Mouse (Mus musculus): Measurements from ENCODE around the gene Kcnj11. TPM values are rescaled to one million over a fixed set of nuclear protein-coding genes. Genes with fewer than 3 reads are reported as not detected.

Gene Kcnj11
- polyA plus RNA-seq, 1 experiment from 2014 or later, result not detected

GRCm38 (mm10) chr7:46049981-46050380 is 50.6 kb downstream of the Kcnj11 start:
- 92% methylated on average over 7 of the region's 7 CpGs for WGBS
- no peaks in the 10 kb centered on the region for H3K4me1 ChIP-seq (replicated peaks; ENCODE audit: control insufficient read depth, insufficient read depth, low read length)
- H3K27me3 ChIP-seq (replicated peaks; ENCODE audit: control insufficient read depth, insufficient read depth, low read length), result no peaks in the 10 kb centered on the region
- peaks cover 44% of the 10 kb centered on the region for H3K36me3 ChIP-seq (ENCODE audit: control insufficient read depth, insufficient read depth, low read length)
- no peaks in the 10 kb centered on the region for H3K9me3 ChIP-seq (ENCODE audit: control insufficient read depth, low read length)
- H3K27ac ChIP-seq (ENCODE audit: low read depth, low read length), result no peak overlapping the region
- DNase-seq (ENCODE audit: low spot score) (no peak), ATAC-seq (replicated peaks; ENCODE audit: low FRiP score) (no peak)
- no peak overlapping the region for H3K4me2 ChIP-seq
- no peak overlapping the region for H3K4me3 ChIP-seq (ENCODE audit: low read depth, low read length)
- H3K9ac ChIP-seq (ENCODE audit: low read depth, low read length), result no peak overlapping the region

- Histone ChIP-seq H3K27ac (ENCODE audit: low read depth, low read length) (no peak overlapping the region), H3K9ac (ENCODE audit: low read depth, low read length) (no peak overlapping the region), H3K27me3 (replicated peaks; ENCODE audit: control insufficient read depth, insufficient read depth, low read length) (no peaks in the 10 kb centered on the region), H3K4me3 (ENCODE audit: low read depth, low read length) (no peak overlapping the region), H3K9me3 (ENCODE audit: control insufficient read depth, low read length) (no peaks in the 10 kb centered on the region), H3K4me2 (no peak overlapping the region), H3K4me1 (replicated peaks; ENCODE audit: control insufficient read depth, insufficient read depth, low read length) (no peaks in the 10 kb centered on the region), H3K36me3 (ENCODE audit: control insufficient read depth, insufficient read depth, low read length) (peaks cover 41% of the 10 kb centered on the region)
- no peak for DNase-seq (ENCODE audit: low spot score)
- no peak for ATAC-seq (replicated peaks; ENCODE audit: low FRiP score)
- 90% methylated on average over 13 of the region's 13 CpGs for WGBS
These were observed 52.5 kb downstream of the Kcnj11 start for GRCm38 (mm10) chr7:46047873-46048562.

- Histone ChIP-seq H3K4me3 (ENCODE audit: low read depth, low read length) (no peak overlapping the region), H3K9ac (ENCODE audit: low read depth, low read length) (no peak overlapping the region), H3K4me2 (no peak overlapping the region), H3K27ac (ENCODE audit: low read depth, low read length) (no peak overlapping the region), H3K9me3 (ENCODE audit: control insufficient read depth, low read length) (no peaks in the 10 kb centered on the region), H3K27me3 (replicated peaks; ENCODE audit: control insufficient read depth, insufficient read depth, low read length) (no peaks in the 10 kb centered on the region), H3K4me1 (replicated peaks; ENCODE audit: control insufficient read depth, insufficient read depth, low read length) (no peaks in the 10 kb centered on the region), H3K36me3 (ENCODE audit: control insufficient read depth, insufficient read depth, low read length) (peaks cover 47% of the 10 kb centered on the region)
- DNase-seq (ENCODE audit: low spot score) (no peak), ATAC-seq (replicated peaks; ENCODE audit: low FRiP score) (no peak)
- 76% methylated on average over 11 of the region's 11 CpGs for WGBS
These were observed 54.7 kb downstream of the Kcnj11 start for GRCm38 (mm10) chr7:46045882-46046281.

GRCm38 (mm10) chr7:46044106-46044505 is 56.5 kb downstream of the Kcnj11 start:
- Histone ChIP-seq H3K4me1 (replicated peaks; ENCODE audit: control insufficient read depth, insufficient read depth, low read length) (no peaks in the 10 kb centered on the region), H3K36me3 (ENCODE audit: control insufficient read depth, insufficient read depth, low read length) (peaks cover 45% of the 10 kb centered on the region), H3K4me2 (no peak overlapping the region), H3K4me3 (ENCODE audit: low read depth, low read length) (no peak overlapping the region), H3K9ac (ENCODE audit: low read depth, low read length) (no peak overlapping the region), H3K27ac (ENCODE audit: low read depth, low read length) (no peak overlapping the region), H3K9me3 (ENCODE audit: control insufficient read depth, low read length) (no peaks in the 10 kb centered on the region), H3K27me3 (replicated peaks; ENCODE audit: control insufficient read depth, insufficient read depth, low read length) (no peaks in the 10 kb centered on the region)
- ATAC-seq (replicated peaks; ENCODE audit: low FRiP score), result no peak
- WGBS, result 84% methylated on average over 10 of the region's 10 CpGs
- no peak for DNase-seq (ENCODE audit: low spot score)

Other genes with a start within 250 kb of the Kcnj11 start
- 54.8 and 60.7 TPM in 2 replicates for gene Kdelr1, start 228.0 kb downstream of the Kcnj11 start, polyA plus RNA-seq (2014; fragmentation: Nextera tagmentation; extraction: Ambion mirVana)
- 0.13 and 0.23 TPM in 2 replicates for gene Grin2d, start 222.4 kb downstream of the Kcnj11 start, polyA plus RNA-seq (2014; fragmentation: Nextera tagmentation; extraction: Ambion mirVana)
- gene Syngr4, start 204.1 kb downstream of the Kcnj11 start, polyA plus RNA-seq (2014; fragmentation: Nextera tagmentation; extraction: Ambion mirVana), result 1.0 and 1.3 TPM in 2 replicates
- gene Tmem143, start 203.8 kb downstream of the Kcnj11 start, polyA plus RNA-seq (2014; fragmentation: Nextera tagmentation; extraction: Ambion mirVana), result 4.0 and 5.8 TPM in 2 replicates
- 91.8 and 99.6 TPM in 2 replicates for gene Emp3, start 179.4 kb downstream of the Kcnj11 start, polyA plus RNA-seq (2014; fragmentation: Nextera tagmentation; extraction: Ambion mirVana)
- 2.4 and 4.3 TPM in 2 replicates for gene Ccdc114, start 176.7 kb downstream of the Kcnj11 start, polyA plus RNA-seq (2014; fragmentation: Nextera tagmentation; extraction: Ambion mirVana)
- gene Abcc6, start 70.5 kb downstream of the Kcnj11 start, polyA plus RNA-seq (2014; fragmentation: Nextera tagmentation; extraction: Ambion mirVana), result 5.2 and 5.4 TPM in 2 replicates
- 45.5 and 47.6 TPM in 2 replicates for gene Nomo1, start 67.1 kb downstream of the Kcnj11 start, polyA plus RNA-seq (2014; fragmentation: Nextera tagmentation; extraction: Ambion mirVana)
- gene Abcc8, start 79.3 kb upstream of the Kcnj11 start, polyA plus RNA-seq (2014; fragmentation: Nextera tagmentation; extraction: Ambion mirVana), result 0.70 and 0.71 TPM in 2 replicates
- gene Ush1c, start 137.7 kb upstream of the Kcnj11 start, polyA plus RNA-seq (2014; fragmentation: Nextera tagmentation; extraction: Ambion mirVana), result 0.47 and 0.60 TPM in 2 replicates
- gene Otog, start 140.2 kb upstream of the Kcnj11 start, polyA plus RNA-seq (2014; fragmentation: Nextera tagmentation; extraction: Ambion mirVana), result not detected in 2 replicates

All from liver, embryonic 11.5 days (tissue).